Mouse (Mus musculus) kidney, adult 2 months (tissue): ENCODE results near the gene Smarcb1.

ENCODE experiments used
- CTCF ChIP-seq: fragments of 200-500 bp; conservative IDR thresholded peaks from 2 replicates; pipeline ENCODE4 v1.5.1; 2011; ENCODE audit warnings: low read depth, mild to moderate bottlenecking, control low read depth, low read length, moderate library complexity, mixed read lengths; ENCODE audit not compliant: insufficient read depth, insufficient read length
- POLR2A ChIP-seq: fragments of 200-500 bp; IDR thresholded peaks from one replicate; pipeline ENCODE4 v1.6.1; 2011; ENCODE audit warnings: low read depth, low read length, control low read depth

GRCm38 (mm10) chr10:75926396-75926795 is 5.0 kb upstream of the Smarcb1 start:
- TF ChIP-seq CTCF, result no peak
- TF ChIP-seq POLR2A, result no peak
